Mouse (Mus musculus) neural tube, embryonic 11.5 days (tissue): ENCODE measurements at regions not wholly inside any gene's neighbourhood (a gene's known extent, or its start where the extent isn't known, plus 50 kb on each side); places are given as distances from the start of the nearest gene placed in this dataset.

Experiments
- ATAC-seq: fragments of 200-750 bp; cut with Nextera tagmentation; 2 replicates; pipeline ENCODE4 v1.8.0; 2017; ENCODE audit warnings: moderate number of reproducible peaks, mild to moderate bottlenecking, moderate TSS enrichment, moderate library complexity; ENCODE audit not compliant: insufficient read depth, low FRiP score, low TSS enrichment
- DNase-seq: peaks from one replicate; pipeline ENCODE4 v3.0.0-alpha.2; 2015; ENCODE audit warnings: low spot score
- H3K27ac ChIP-seq: fragments of 300-500 bp; sonication (generic); 2 replicates; pipeline ENCODE4 v1.5.1; 2014; ENCODE audit warnings: low read depth, mild to moderate bottlenecking, low read length
- H3K27me3 ChIP-seq: fragments of 300-500 bp; sonication (generic); 2 replicates; pipeline ENCODE4 v1.6.1; 2014; ENCODE audit warnings: mild to moderate bottlenecking, low read length, mixed read lengths; ENCODE audit not compliant: control insufficient read depth, insufficient read depth
- H3K36me3 ChIP-seq: fragments of 300-500 bp; sonication (generic); 2 replicates; pipeline ENCODE4 v1.6.1; 2014; ENCODE audit warnings: mild to moderate bottlenecking, low read length, moderate library complexity, mixed read lengths; ENCODE audit not compliant: control insufficient read depth, insufficient read depth
- H3K4me1 ChIP-seq: fragments of 300-500 bp; sonication (generic); 2 replicates; pipeline ENCODE4 v1.6.1; 2014; ENCODE audit warnings: low read length, mixed read lengths; ENCODE audit not compliant: control insufficient read depth, insufficient read depth
- H3K4me2 ChIP-seq: fragments of 300-500 bp; sonication (generic); 2 replicates; pipeline ENCODE4 v1.6.1; 2014; ENCODE audit warnings: low read depth, mild to moderate bottlenecking, moderate library complexity
- H3K4me3 ChIP-seq: fragments of 300-500 bp; sonication (generic); 2 replicates; pipeline ENCODE4 v1.5.1; 2014; ENCODE audit warnings: low read depth, low read length
- H3K9ac ChIP-seq: fragments of 300-500 bp; sonication (generic); 2 replicates; pipeline ENCODE4 v1.6.1; 2014; ENCODE audit warnings: mild to moderate bottlenecking, low read length
- H3K9me3 ChIP-seq: fragments of 300-500 bp; sonication (generic); 2 replicates; pipeline ENCODE4 v1.6.1; 2016; ENCODE audit warnings: low read length; ENCODE audit not compliant: control insufficient read depth
- WGBS: fragments of 180-500 bp; shearing (Covaris S2); extraction: QIAGEN DNeasy Blood & Tissue Kit; methylation state at CpG from one replicate; pipeline ENCODE4 v1.1.7; 2014; 5-methylcytosine and 5-hydroxymethylcytosine counted together

DNA sequence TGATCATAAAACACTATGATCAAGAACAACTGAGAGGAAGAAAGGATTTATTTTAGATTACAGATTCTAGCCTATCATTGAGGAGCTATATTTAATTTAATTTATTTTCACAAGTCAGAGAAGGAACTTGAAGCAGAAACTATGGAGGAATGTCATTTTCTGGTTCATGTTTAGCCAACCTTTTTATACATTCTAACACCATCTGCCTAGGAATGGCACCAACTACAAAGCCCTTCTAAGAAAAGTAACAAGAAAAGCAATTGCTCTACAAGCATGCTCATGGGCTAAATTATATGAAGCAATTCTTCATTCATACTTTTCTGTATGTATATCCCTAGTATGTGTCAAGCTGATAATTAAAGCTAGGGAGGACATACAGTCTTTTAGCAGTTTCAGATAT, 155.0 kb upstream of the Vwde start:
- no peak overlapping the region for H3K9ac ChIP-seq
- no peaks in the 10 kb centered on the region for H3K9me3 ChIP-seq
- DNase-seq (no peak), ATAC-seq (no peak)
- H3K4me3 ChIP-seq, result no peak overlapping the region
- no peaks in the 10 kb centered on the region for H3K27me3 ChIP-seq
- no peaks in the 10 kb centered on the region for H3K4me1 ChIP-seq
- no peak overlapping the region for H3K27ac ChIP-seq
- H3K36me3 ChIP-seq, result no peaks in the 10 kb centered on the region
- H3K4me2 ChIP-seq, result no peak overlapping the region

- ATAC-seq, result no peak
- 83% methylated on average over 1 of the region's 1 CpGs for WGBS
- no peak for DNase-seq
Measured at GRCm38 (mm10) chr6:13373896-13374295, 149.1 kb upstream of the Vwde start.

DNA sequence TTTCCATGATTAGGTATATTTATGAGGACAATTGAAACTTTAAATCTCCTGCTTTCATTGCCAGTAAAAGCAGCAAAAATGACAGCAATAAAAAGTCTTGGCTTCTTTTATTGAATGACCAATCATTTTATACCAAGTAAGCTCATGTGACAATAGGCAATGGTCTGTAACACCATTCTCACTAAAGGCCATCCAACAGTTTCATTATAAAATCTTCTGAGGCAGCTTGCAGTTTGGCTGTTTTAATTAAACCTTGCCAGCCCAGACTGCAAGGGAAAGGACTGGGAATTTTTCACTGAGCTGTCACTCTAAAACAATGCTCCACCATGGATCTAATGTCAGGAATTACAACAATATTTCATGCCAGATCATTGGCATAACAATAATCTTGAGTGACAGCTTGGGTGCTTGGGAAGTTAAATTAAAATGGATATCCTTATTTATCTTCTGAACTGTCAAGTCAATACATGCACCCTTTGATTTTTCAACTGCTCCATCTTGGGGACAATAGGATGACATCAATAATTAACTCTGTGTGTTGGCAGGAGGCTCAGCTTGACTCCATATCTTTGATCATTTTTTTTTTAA, 145.0 kb upstream of the Vwde start:
- H3K36me3 ChIP-seq, result no peaks in the 10 kb centered on the region
- DNase-seq (no peak), ATAC-seq (peak; percentile 58; the same call in 1 of the 2 replicates)
- no peaks in the 10 kb centered on the region for H3K27me3 ChIP-seq
- no peaks in the 10 kb centered on the region for H3K9me3 ChIP-seq
- H3K4me3 ChIP-seq, result no peak overlapping the region
- H3K4me1 ChIP-seq, result no peaks in the 10 kb centered on the region
- no peak overlapping the region for H3K4me2 ChIP-seq
- no peak overlapping the region for H3K27ac ChIP-seq
- H3K9ac ChIP-seq, result no peak overlapping the region

More at GRCm38 (mm10) chr6:13373896-13374295, 149.1 kb upstream of the Vwde start:
- H3K9me3 ChIP-seq, result no peaks in the 10 kb centered on the region
- H3K9ac ChIP-seq, result no peak overlapping the region
- H3K4me1 ChIP-seq, result no peaks in the 10 kb centered on the region
- no peaks in the 10 kb centered on the region for H3K27me3 ChIP-seq
- no peak overlapping the region for H3K4me3 ChIP-seq
- H3K4me2 ChIP-seq, result no peak overlapping the region
- H3K27ac ChIP-seq, result no peak overlapping the region
- no peaks in the 10 kb centered on the region for H3K36me3 ChIP-seq
